Mouse (Mus musculus) CH12.LX (cell line): ENCODE measurements around the gene Xpo6.

Experiments
- CTCF ChIP-seq, 2 experiments: IDR thresholded peaks in 1 of 2; conservative IDR thresholded peaks in 1 of 2; 2 replicates each; pipeline ENCODE4 v1.5.1; 2011 to 2012; ENCODE audit warnings: low read depth in 2 of 2, low read length in 2 of 2, improper control_type of control experiment in 1 of 2, inconsistent platforms in 1 of 2, mild to moderate bottlenecking in 1 of 2, moderate library complexity in 1 of 2
- EP300 ChIP-seq: IDR thresholded peaks from 2 replicates; pipeline ENCODE4 v1.6.1; 2011; ENCODE audit warnings: low read length, improper control_type of control experiment
- GABPA ChIP-seq: IDR thresholded peaks from 2 replicates; pipeline ENCODE4 v1.6.1; 2012; ENCODE audit warnings: low read depth, low read length, improper control_type of control experiment, inconsistent platforms; ENCODE audit not compliant: insufficient replicate concordance
- MAX ChIP-seq: IDR thresholded peaks from 2 replicates; pipeline ENCODE4 v1.6.1; 2011; ENCODE audit warnings: low read length, improper control_type of control experiment
- POLR2AphosphoS2 ChIP-seq: IDR thresholded peaks from 2 replicates; pipeline ENCODE4 v1.6.1; 2011; ENCODE audit warnings: low read depth, low read length, improper control_type of control experiment
- RCOR1 ChIP-seq: conservative IDR thresholded peaks from 2 replicates; pipeline ENCODE4 v1.6.1; 2012; ENCODE audit warnings: low read depth, mild to moderate bottlenecking, inconsistent platforms, low read length, improper control_type of control experiment
- USF1 ChIP-seq: IDR thresholded peaks from 2 replicates; pipeline ENCODE4 v1.6.1; 2014; ENCODE audit warnings: low read depth, mild to moderate bottlenecking, inconsistent platforms, low read length, improper control_type of control experiment
- USF2 ChIP-seq: conservative IDR thresholded peaks from 2 replicates; pipeline ENCODE4 v1.6.1; 2011; ENCODE audit warnings: low read depth, low read length, improper control_type of control experiment
- ZKSCAN1 ChIP-seq: IDR thresholded peaks from 2 replicates; pipeline ENCODE4 v1.6.1; 2012; ENCODE audit warnings: low read depth, inconsistent platforms, low read length, improper control_type of control experiment, borderline replicate concordance

- TF ChIP-seq EP300 (no peak), CTCF (conservative IDR thresholded peaks at IDR 0.05 in 1 of 2, IDR thresholded peaks at IDR 0.05 in 1 of 2; ENCODE audit: low read depth in 2 of 2, low read length in 2 of 2) (no peak), USF1 (no peak), USF2 (no peak), RCOR1 (no peak), ZKSCAN1 (no peak), POLR2AphosphoS2 (no peak), GABPA (no peak), MAX (no peak)
Observed at GRCm38 (mm10) chr7:126053618-126054017, 146.7 kb downstream of the Xpo6 start.
